In genomic region chr2:149798613-149799012, GRCm38 (mm10) we compare ENCODE assay signal across 13 mouse cellular contexts. TPM values are rescaled to one million over a fixed set of nuclear protein-coding genes. Genes with fewer than 3 reads are reported as not detected.
DNase-seq lines count a peak whose midpoint lies in the region; ATAC-seq and TF ChIP-seq lines count a peak whose summit lies in the region.
"Had no signal": no experiment of that assay in that cellular context is flagged by ENCODE, and none has a peak within 500 bp of the region (broad histone marks: within the 10 kb centered on the region; RNA-seq: fewer than 3 reads in every experiment).

No protein-coding gene starts in this region.

- no peaks in the 10 kb centered on the region for H3K4me1 ChIP-seq in lung, embryonic 14.5 days (ENCODE audit: insufficient read depth)
- peaks cover 4% of the 10 kb centered on the region; the same call in 1 of the 2 replicates for H3K4me1 ChIP-seq in forebrain, embryonic 13.5 days

- no peaks in the 10 kb centered on the region for H3K27me3 ChIP-seq in lung, embryonic 14.5 days (ENCODE audit: insufficient read depth, low read length)
- no peaks in the 10 kb centered on the region for H3K27me3 ChIP-seq in forebrain, embryonic 13.5 days

- no peak overlapping the region for H3K9ac ChIP-seq in lung, embryonic 14.5 days
- H3K9ac ChIP-seq in forebrain, embryonic 13.5 days = no peak overlapping the region
- H3K9ac ChIP-seq: liver, postnatal 0 days had no signal

- peak; percentile 92 for ATAC-seq in lung, embryonic 14.5 days (ENCODE audit: insufficient read depth)
- ATAC-seq in forebrain, embryonic 13.5 days = peak; percentile 75
- ATAC-seq in erythroid progenitor cell, adult 5-6 weeks (replicated peaks; ENCODE audit: low FRiP score, poor library complexity, severe bottlenecking) = no peak
- ATAC-seq: liver, postnatal 0 days had no signal

- TF ChIP-seq POLR2A in brain, embryonic 14.5 days (IDR thresholded peaks at IDR 0.05; ENCODE audit: borderline replicate concordance, extremely low read depth, insufficient read depth, insufficient read length, poor library complexity, severe bottlenecking) = no peak

- H3K4me3 ChIP-seq in lung, embryonic 14.5 days (ENCODE audit: low read depth, low read length) = no peak overlapping the region
- H3K4me3 ChIP-seq in forebrain, embryonic 13.5 days = no peak overlapping the region
- H3K4me3 ChIP-seq: left cerebral cortex, adult 2 months had no signal

- no peak overlapping the region for H3K27ac ChIP-seq in lung, embryonic 14.5 days (ENCODE audit: low read depth)
- H3K27ac ChIP-seq in forebrain, embryonic 13.5 days = no peak overlapping the region
- H3K27ac ChIP-seq: left cerebral cortex, adult 2 months had no signal

- no peak for TF ChIP-seq CTCF in lung, embryonic 14.5 days (IDR thresholded peaks at IDR 0.05; ENCODE audit: low read depth)
- no peak for TF ChIP-seq CTCF in brain, embryonic 14.5 days (IDR thresholded peaks at IDR 0.05; ENCODE audit: borderline replicate concordance, extremely low read depth, insufficient read depth, insufficient read length)

- peak; percentile 43 for DNase-seq in lung, embryonic 14.5 days
- DNase-seq in lung, postnatal 10 days = no peak
- DNase-seq in brain, embryonic 14.5 days (ENCODE audit: low read depth) = peak; percentile 39
- peak; percentile 50 for DNase-seq in retina, embryonic 14.5 days (ENCODE audit: low spot score)
- no peak for DNase-seq in left cerebral cortex, adult 8-10 months (ENCODE audit: low spot score in 2 of 2)
- DNase-seq in cerebellum, postnatal 4 days (ENCODE audit: low spot score in 2 of 2) = no peak
- DNase-seq: gastrocnemius, postnatal 10 days; kidney, postnatal 10 days; liver, postnatal 0 days had no signal

- no peaks in the 10 kb centered on the region for H3K9me3 ChIP-seq in lung, embryonic 14.5 days (ENCODE audit: low read depth, low read length)
- H3K9me3 ChIP-seq in forebrain, embryonic 13.5 days (replicated peaks) = no peaks in the 10 kb centered on the region

- H3K4me2 ChIP-seq in lung, embryonic 14.5 days = 0 out of 2 replicates have a peak overlapping the region, but pooled peaks have one; percentile 7
- no peak overlapping the region for H3K4me2 ChIP-seq in forebrain, embryonic 13.5 days

- no peaks in the 10 kb centered on the region for H3K36me3 ChIP-seq in lung, embryonic 14.5 days (ENCODE audit: insufficient read depth)
- no peaks in the 10 kb centered on the region for H3K36me3 ChIP-seq in forebrain, embryonic 13.5 days (ENCODE audit: poor library complexity, severe bottlenecking)

- 12% methylated on average over 3 of the region's 3 CpGs for WGBS in lung, embryonic 14.5 days
- WGBS in forebrain, embryonic 13.5 days = 2% methylated on average over 3 of the region's 3 CpGs

RNA-seq across cellular contexts. Expression of gene Syndig1, which starts 30.4 kb away (rescaled TPM):
- polyA plus RNA-seq in lung, embryonic 14.5 days (2014; fragmentation: Nextera tagmentation; extraction: Ambion mirVana) = 4.2 TPM in 2 replicates
- 11.8 and 17.3 TPM in 2 replicates for polyA plus RNA-seq in brain, embryonic 14.5 days (2012; rRNA removed)
- 8.2 and 9.8 TPM in 2 replicates for polyA plus RNA-seq in forebrain, embryonic 13.5 days (2015; fragmentation: Nextera tagmentation; extraction: Ambion mirVana)
- total RNA-seq in erythroid progenitor cell, adult 5-6 weeks (2015; ENCODE audit: low replicate concordance) = not detected in 2 replicates
- total RNA-seq in erythroid progenitor cell, adult 5-6 weeks (2017; ENCODE audit: low replicate concordance) = not detected in 2 replicates
- 10 to 100 TPM; 53.9 to 58.9 (median 57.0) TPM for total RNA-seq in left cerebral cortex, adult 8-10 months (2022)
- polyA plus RNA-seq: liver, postnatal 0 days had no signal

RNA-seq across cellular contexts. Expression of gene C530025M09Rik, which starts 32.4 kb away (rescaled TPM):
- not detected in 2 replicates for polyA plus RNA-seq in lung, embryonic 14.5 days (2014; fragmentation: Nextera tagmentation; extraction: Ambion mirVana)
- 0.22 and 0.53 TPM in 2 replicates for polyA plus RNA-seq in brain, embryonic 14.5 days (2012; rRNA removed)
- 0.64 and 0.75 TPM in 2 replicates for polyA plus RNA-seq in forebrain, embryonic 13.5 days (2015; fragmentation: Nextera tagmentation; extraction: Ambion mirVana)
- not detected in 2 replicates for total RNA-seq in erythroid progenitor cell, adult 5-6 weeks (2015; ENCODE audit: low replicate concordance)
- total RNA-seq in erythroid progenitor cell, adult 5-6 weeks (2017; ENCODE audit: low replicate concordance) = not detected in 2 replicates
- 1 to 10 TPM; 1.2 to 2.5 (median 1.6) TPM for total RNA-seq in left cerebral cortex, adult 8-10 months (2022)
- total RNA-seq: gastrocnemius, postnatal 10 days had no signal
- polyA plus RNA-seq: heart, embryonic 16.5 days; liver, postnatal 0 days had no signal

Comparison
In these comparisons a context has a peak if more than half of its experiments do, and no peak if none do; other contexts are left out.
1. DNase-seq: peak in lung, embryonic 14.5 days (single experiment), brain, embryonic 14.5 days (single experiment) and retina, embryonic 14.5 days (single experiment); none in lung, postnatal 10 days (single experiment), left cerebral cortex, adult 8-10 months (0 of 2) and cerebellum, postnatal 4 days (0 of 2).